Mouse (Mus musculus): ENCODE data around the gene Msrb1.
"Not testable (repeated sequence)": the region's sequence is repeated elsewhere in the genome, so short reads cannot be mapped to it uniquely, and the experiment has no call there.

Gene Msrb1
- long read RNA-seq, experiment 1, partial matches to known transcripts: 0 of 3 reads
- long read RNA-seq, experiment 1, other reads (novel, unspliced or antisense): 1 of 3 reads
- long read RNA-seq, experiment 2, partial matches to known transcripts: 0 of 7 reads
- long read RNA-seq, experiment 2, other reads (novel, unspliced or antisense): 3 of 7 reads

DNA sequence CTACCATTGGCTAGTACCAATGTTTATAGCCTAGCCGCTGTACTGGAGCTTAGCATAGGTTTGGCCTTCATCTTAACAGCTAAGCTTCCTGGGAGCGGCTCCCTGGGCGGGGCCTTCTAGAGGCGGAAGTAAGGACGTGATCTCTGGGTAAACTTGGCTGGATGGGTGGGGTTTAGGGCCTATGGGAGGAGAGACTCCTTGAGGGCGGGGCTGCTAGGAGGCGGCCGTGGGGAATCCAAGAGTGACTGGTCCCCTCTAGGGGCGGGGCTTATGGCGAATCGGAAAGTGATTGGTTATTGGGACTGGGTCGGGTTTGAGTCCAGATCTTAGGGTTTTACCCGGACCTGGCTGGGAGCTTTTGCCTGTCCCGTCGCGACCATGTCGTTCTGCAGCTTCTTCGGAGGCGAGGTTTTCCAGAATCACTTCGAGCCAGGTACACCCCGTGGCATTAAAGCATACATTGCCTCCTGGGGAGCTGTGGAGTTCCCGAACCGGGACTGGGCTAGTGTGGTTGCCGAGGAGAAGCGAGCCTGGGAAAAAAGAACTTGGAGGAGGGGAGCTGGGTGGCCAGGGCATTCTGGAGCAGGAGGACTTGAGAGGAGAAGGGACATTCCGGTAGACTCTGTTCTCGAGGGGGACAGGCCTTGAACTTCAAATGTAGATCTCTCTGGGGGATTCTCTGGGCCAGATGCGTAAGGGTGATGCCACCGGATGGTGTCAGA is at the start of gene Msrb1:
Gene Msrb1, plus strand, starts transcription at position 313 of the 722 bp plus-strand sequence.
- intact Hi-C loops (cut with DNase I): loop anchor here (2.0 kb wide), 1 partner anchor 82 kb away; no protein-coding TSS in a partner anchor

GRCm38 (mm10) chr17:24687146-24687595 is 49.3 kb upstream of the Msrb1 start:
- intact Hi-C loops (cut with DNase I): no loop called here

DNA sequence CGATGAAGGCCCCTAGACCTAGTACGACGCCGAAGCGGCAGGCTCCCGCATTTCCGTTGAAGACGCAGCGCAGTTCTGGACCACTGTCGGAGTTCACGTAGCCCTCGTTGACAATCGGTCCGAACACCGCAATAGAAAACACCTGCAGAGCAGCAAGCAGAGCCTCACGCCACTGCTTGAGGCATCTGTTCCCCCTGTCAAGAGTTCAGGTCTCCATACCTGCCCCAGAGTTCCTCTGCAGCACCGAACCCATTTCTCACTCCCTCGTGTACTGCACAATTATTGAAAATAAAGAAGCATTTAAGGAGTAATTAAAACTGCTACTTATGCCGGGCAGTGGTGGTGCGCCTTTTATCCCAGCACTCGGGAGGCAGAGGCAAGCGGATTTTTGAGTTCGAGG is 48.8 kb upstream of the Msrb1 start:
- intact Hi-C loops (cut with DNase I): no loop called here

DNA sequence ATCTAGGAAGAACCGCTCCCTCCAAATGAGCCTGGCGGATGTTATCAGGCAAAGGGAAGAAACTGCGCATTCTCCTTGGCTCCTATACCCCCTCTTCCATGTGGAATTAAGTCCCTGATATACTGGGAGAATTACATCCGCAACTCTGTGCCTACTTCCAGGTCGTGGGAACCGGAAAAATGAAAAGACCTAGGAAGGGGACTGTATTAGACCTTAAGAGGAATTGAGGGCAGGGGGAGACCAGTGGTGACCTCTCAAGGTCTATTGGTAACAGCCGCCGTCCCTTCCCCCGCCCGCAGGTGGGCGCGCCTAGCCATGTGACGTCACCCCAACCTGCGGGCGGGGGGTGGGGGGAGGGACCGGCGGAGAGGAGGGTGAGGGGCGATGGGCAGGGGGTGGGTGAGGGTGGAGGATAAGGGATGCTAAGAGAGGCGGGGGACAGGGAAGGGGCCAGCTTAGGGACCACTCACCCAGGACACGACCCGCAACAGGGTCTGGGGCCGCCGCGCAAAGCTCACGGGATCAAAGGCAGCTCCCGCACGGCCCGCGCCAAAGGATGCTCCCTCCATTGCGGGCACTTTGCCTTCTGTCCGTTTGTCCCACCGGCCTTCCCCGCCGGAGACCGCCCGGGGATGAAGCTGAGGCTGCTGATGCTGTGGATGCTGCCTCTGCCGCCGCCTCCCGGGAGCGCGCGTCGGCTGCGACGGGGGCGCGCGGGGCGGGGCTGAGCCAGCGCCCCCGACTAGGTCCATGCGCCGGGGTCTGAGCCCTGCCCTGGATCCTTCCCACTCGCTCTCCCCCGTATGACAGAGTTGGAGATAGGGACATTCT is 47.0 kb upstream of the Msrb1 start, which contains the start of gene Syngr3:
Gene Syngr3, minus strand, starts transcription at position 705 of the 831 bp plus-strand sequence.
- intact Hi-C loops (cut with DNase I): no loop called here

DNA sequence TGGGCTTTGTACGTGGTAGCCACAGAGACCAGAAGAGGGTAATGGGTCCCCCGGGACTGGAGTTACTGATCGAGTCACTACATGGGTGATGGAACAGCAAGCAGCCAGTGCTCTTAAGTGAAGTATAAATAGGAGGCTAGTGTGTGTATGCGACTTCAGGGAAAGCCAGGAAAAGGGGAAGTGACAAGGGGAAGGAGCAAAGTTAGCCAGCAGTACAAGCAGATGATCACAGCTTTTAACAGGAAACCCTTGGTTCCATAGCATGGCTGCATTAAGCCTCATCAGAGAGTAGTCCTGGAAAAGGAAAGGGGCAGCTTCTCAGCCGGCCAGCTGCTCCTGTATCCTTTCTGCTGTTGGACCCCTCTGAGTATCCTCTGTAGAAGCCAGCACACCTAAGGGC is 44.1 kb upstream of the Msrb1 start:
- intact Hi-C loops (cut with DNase I): no loop called here

- intact Hi-C loops (cut with DNase I): no loop called here
Measured at GRCm38 (mm10) chr17:24695326-24696010, 41.0 kb upstream of the Msrb1 start.

- intact Hi-C loops (cut with DNase I): no loop called here
Measured at GRCm38 (mm10) chr17:24696011-24696697, 40.3 kb upstream of the Msrb1 start, which contains the start of the genes Gfer and Noxo1. Gfer (minus strand) TSS chr17:24696156. Noxo1 (plus strand) TSS chr17:24696234.

DNA sequence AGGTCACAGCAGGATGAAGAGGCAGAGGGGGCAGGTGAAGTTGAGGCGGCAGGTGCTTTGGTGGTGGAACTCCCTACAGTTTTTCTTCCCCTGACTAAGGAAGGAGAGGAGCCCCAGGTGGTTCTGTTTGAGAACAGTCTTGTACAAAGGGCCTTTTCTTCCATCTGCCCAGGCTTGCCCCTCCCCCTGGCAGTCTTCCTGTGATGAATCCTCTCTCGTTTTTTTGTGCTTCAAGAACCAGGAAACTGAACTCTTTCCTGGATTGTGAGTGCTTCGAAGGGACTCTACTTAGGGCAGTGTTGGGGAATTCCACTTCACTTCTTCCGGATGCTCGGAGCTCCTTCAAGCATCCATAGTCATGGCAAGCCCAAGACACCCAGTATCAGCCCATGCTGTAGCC is 38.5 kb upstream of the Msrb1 start:
- intact Hi-C loops (cut with DNase I): no loop called here

GRCm38 (mm10) chr17:24698715-24699114 is 37.7 kb upstream of the Msrb1 start:
- intact Hi-C loops (cut with DNase I): no loop called here

GRCm38 (mm10) chr17:24699473-24699872 is 37.0 kb upstream of the Msrb1 start:
- intact Hi-C loops (cut with DNase I): no loop called here

DNA sequence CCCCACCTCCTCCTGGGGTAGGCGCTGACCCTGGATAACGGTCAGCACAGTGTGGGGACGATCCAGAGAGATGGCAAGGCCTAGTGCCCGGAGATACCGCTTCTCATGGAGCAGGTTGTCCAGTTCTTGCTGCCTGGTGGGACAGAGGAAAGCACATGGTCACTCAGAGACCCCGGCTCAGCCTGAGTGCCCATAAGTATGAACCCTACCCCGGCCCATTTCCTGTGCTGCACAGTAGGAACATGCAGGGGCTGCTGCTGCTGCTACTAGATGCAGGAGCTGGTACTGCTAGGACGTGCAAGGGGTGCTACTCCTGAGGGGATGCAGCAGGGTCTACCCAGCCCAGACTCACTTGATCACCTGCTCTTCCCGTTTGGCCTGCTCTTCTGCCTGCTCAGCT is 35.2 kb upstream of the Msrb1 start:
- intact Hi-C loops (cut with DNase I): no loop called here

DNA sequence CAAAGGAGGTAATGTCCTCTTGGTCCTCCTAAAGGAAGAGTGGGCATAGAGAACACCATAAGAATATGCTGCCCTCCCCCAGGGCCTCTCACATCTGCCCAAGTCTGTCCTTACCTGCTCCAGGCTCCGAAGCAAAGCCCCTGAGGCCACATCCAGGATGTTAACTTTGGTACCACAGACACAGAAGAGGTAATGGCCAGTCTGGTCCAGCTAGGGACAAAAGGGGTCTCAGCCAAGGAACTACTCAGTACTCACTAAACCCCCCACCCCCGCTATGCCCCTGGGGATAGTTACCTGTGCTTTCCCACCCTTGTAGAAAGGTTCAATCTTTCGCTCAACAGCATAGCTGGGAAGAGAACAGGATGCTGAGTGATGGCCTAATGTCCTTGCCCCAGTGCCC is 30.6 kb upstream of the Msrb1 start:
- intact Hi-C loops (cut with DNase I): no loop called here

DNA sequence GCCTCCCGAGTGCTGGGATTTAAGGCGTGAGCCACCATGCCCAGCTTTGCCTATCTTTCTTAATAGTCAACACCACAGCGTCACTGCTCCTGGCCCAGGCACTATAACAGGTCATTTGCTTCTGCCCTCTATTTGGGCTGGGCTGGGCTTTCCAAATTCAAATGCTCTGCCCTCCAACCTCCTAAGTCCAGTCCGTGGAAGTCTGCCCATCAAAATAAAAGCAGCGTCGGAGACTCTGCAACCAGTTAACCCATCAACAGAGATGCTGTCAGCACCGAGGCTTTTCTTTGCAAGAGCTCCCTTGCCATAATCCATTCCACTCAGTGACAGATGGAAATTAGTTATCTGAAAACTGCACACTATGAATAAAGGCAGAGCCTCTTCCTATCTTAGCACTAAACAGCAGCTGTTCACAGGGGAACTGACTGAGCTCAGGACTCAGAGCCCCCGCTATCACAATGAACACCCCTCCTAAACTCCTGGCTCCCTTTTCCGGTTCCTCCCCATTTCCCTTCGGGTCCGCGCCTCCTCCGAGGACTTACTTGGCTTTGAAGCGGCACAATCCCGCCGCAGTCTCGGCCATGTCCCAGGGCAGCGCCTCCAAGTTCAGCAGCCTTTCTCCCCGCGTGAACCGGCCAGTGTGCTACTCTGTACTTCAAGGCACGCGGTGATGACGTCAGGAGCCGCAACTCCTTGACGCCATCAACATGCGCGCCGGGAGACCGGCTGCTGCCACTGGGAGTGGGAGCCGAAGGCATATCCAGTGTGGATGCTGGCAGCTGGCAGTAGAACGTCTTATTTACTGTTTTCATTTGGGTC is 29.3 kb upstream of the Msrb1 start, which contains the start of gene Tbl3:
Gene Tbl3, minus strand, starts transcription at position 679 of the 819 bp plus-strand sequence.
- intact Hi-C loops (cut with DNase I): no loop called here

DNA sequence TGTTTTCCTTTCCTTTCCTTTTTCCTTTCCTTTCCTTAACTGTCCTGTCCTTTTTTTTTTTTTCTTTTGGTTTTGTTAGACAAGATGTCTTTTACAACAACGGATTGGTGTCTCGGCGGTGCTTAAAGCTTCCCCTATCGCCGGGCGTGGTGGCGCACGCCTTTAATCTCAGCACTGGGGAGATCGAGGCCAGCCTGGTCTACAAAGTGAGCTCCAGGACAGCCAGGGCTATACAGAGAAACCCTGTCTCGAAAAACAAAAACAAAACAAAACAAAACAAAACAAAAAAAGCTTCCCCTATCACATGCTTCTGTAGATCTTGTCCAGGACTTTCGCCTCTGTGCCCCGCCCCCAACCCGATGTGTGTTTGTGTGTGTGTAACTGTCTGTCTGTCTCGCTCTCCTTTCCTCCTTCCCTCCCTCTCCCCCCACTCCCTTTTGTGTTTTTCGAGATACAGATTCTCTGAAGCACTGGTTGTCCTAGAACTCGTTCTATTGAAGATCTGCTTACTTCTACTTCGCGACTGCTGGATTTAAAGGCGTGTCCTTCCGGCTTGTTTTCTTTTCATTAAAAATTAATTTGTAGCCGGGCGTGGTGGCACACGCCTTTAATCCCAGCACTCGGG is 28.5 kb upstream of the Msrb1 start:
- intact Hi-C loops (cut with DNase I): no loop called here

DNA sequence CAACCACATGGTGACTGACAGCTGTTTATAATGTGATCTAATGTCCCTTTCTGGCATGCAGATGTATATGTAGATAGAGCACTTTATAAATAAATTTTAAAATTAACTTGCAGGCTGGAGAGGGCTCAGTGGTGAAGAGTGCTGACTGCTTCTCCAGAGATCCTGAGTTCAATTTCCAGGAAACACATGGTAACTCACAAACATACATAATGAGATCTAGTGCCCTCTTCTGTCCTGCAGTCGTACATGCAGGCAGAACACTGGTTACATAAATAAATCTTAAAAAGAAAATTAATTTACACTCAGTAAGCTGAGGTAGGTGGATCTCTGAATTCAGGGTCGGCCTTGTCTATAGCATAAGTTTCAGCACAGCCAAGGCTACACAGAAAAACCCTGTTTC is 27.8 kb upstream of the Msrb1 start:
- intact Hi-C loops (cut with DNase I): no loop called here

GRCm38 (mm10) chr17:24715556-24715955 is 20.9 kb upstream of the Msrb1 start:
- intact Hi-C loops (cut with DNase I): no loop called here

GRCm38 (mm10) chr17:24716166-24716682 is 20.2 kb upstream of the Msrb1 start:
- intact Hi-C loops (cut with DNase I): no loop called here

DNA sequence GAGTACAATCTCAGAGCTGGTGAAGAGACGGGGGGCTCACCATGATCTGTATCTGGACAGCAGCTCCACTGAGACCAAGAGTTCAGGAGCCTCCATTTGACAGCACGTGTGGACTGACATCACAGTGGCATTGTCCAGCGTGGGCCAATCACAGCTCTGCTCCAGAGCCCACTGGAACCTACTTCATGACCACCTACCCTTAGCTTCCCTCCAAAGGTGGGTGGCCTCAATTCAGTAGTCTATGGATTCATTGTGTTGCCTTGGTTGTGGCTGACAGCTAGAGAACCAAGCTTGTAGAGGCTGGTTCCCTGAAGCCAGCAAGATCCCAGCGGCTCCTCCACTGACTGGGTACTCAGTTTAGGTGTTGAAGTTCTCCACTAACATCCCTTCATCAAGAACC is 18.5 kb upstream of the Msrb1 start, which contains the start of the genes Rnf151 and Rps2:
Gene Rnf151, minus strand, starts transcription at position 121 of the 400 bp plus-strand sequence.
Gene Rps2, plus strand, starts transcription at position 174 of the 400 bp plus-strand sequence.
- intact Hi-C loops (cut with DNase I): no loop called here

GRCm38 (mm10) chr17:24718938-24719337 is 17.5 kb upstream of the Msrb1 start:
- intact Hi-C loops (cut with DNase I): not testable (repeated sequence)
